Mouse (Mus musculus): ENCODE results near the gene Aurkb.
"Not testable (repeated sequence)": the region's sequence is repeated elsewhere in the genome, so short reads cannot be mapped to it uniquely, and the experiment has no call there.

Aurkb gene

GRCm38 (mm10) chr11:69080855-69081222 is 35.4 kb downstream of the Aurkb start:
- DNase-seq (ENCODE audit: low read depth, low spot score), result peak; percentile 72

- no peak for DNase-seq (ENCODE audit: low read depth, low spot score)
Observed at GRCm38 (mm10) chr11:69081613-69082012, 36.2 kb downstream of the Aurkb start.

GRCm38 (mm10) chr11:69085608-69086007 is 40.2 kb downstream of the Aurkb start:
- DNase-seq (ENCODE audit: low read depth, low spot score), result no peak

- DNase-seq (ENCODE audit: low read depth, low spot score), result no peak
Observed at GRCm38 (mm10) chr11:69086390-69086789, 40.9 kb downstream of the Aurkb start.

GRCm38 (mm10) chr11:69087082-69087481 is 41.6 kb downstream of the Aurkb start:
- DNase-seq (ENCODE audit: low read depth, low spot score), result no peak

GRCm38 (mm10) chr11:69087597-69087996 is 42.1 kb downstream of the Aurkb start:
- DNase-seq (ENCODE audit: low read depth, low spot score), result no peak

- peak; percentile 81 for DNase-seq (ENCODE audit: low read depth, low spot score)
Observed at GRCm38 (mm10) chr11:69088103-69088855, 42.8 kb downstream of the Aurkb start, which contains the start of gene Vamp2. Gene Vamp2, plus strand, starts transcription at chr11:69088490.

GRCm38 (mm10) chr11:69088856-69089615 is 43.6 kb downstream of the Aurkb start:
- DNase-seq (ENCODE audit: low read depth, low spot score), result no peak

GRCm38 (mm10) chr11:69089616-69090290 is 44.3 kb downstream of the Aurkb start:
- no peak for DNase-seq (ENCODE audit: low read depth, low spot score)

- DNase-seq (ENCODE audit: low read depth, low spot score), result no peak
Observed at GRCm38 (mm10) chr11:69090367-69090766, 44.9 kb downstream of the Aurkb start.

- DNase-seq (ENCODE audit: low read depth, low spot score), result no peak
Observed at GRCm38 (mm10) chr11:69091566-69092385, 46.3 kb downstream of the Aurkb start.

- peak; percentile 83 for DNase-seq (ENCODE audit: low read depth, low spot score)
Observed at GRCm38 (mm10) chr11:69092386-69092751, 46.9 kb downstream of the Aurkb start.

GRCm38 (mm10) chr11:69092871-69093270 is 47.4 kb downstream of the Aurkb start:
- peak; percentile 60 for DNase-seq (ENCODE audit: low read depth, low spot score)

GRCm38 (mm10) chr11:69093856-69094255 is 48.4 kb downstream of the Aurkb start:
- not testable (repeated sequence) for DNase-seq (ENCODE audit: low read depth, low spot score)

GRCm38 (mm10) chr11:69094697-69095429 is 49.4 kb downstream of the Aurkb start, which contains the start of gene Per1:
Gene Per1, plus strand, starts transcription at chr11:69095217.
- peak; percentile 100 for DNase-seq (ENCODE audit: low read depth, low spot score)

- DNase-seq (ENCODE audit: low read depth, low spot score), result no peak
Observed at GRCm38 (mm10) chr11:69095511-69096231, 50.2 kb downstream of the Aurkb start.

GRCm38 (mm10) chr11:69096360-69096986 is 51.0 kb downstream of the Aurkb start:
- no peak for DNase-seq (ENCODE audit: low read depth, low spot score)

GRCm38 (mm10) chr11:69096987-69097900 is 51.8 kb downstream of the Aurkb start:
- peak; percentile 81 for DNase-seq (ENCODE audit: low read depth, low spot score)

Data from ES-CJ7 (cell line).